Mouse (Mus musculus) liver, embryonic 14.5 days (tissue): Measurements from ENCODE around the gene Slc22a15.

Source experiments
- CTCF ChIP-seq: IDR thresholded peaks from 2 replicates; pipeline ENCODE4 v1.5.1; 2016; ENCODE audit warnings: antibody characterized with exemption, low read depth, control low read depth
- EP300 ChIP-seq: IDR thresholded peaks from 2 replicates; pipeline ENCODE4 v1.6.1; 2016; ENCODE audit warnings: antibody characterized with exemption, low read depth

GRCm38 (mm10) chr3:101827220-101827715 is 97.0 kb downstream of the Slc22a15 start:
- no peak for TF ChIP-seq CTCF
- no peak for TF ChIP-seq EP300
